Mouse (Mus musculus) embryonic facial prominence, embryonic 11.5 days (tissue): ENCODE measurements around the gene Ext2. TPM values are rescaled to one million over a fixed set of nuclear protein-coding genes. Genes with fewer than 3 reads are reported as not detected.

Source experiments
- ATAC-seq: fragments of 200-750 bp; cut with Nextera tagmentation; replicated peaks from 2 replicates; pipeline ENCODE4 v1.8.0; 2017; ENCODE audit warnings: low read depth; ENCODE audit not compliant: insufficient number of reproducible peaks, low FRiP score, low TSS enrichment
- DNase-seq: peaks from one replicate; pipeline ENCODE4 v3.0.0-alpha.2; 2015; ENCODE audit warnings: low spot score
- H3K27ac ChIP-seq: fragments of 300-500 bp; sonication (generic); replicated peaks from 2 replicates; pipeline ENCODE4 v1.5.1; 2014; ENCODE audit warnings: mild to moderate bottlenecking, low read depth, low read length, control low read depth
- H3K27me3 ChIP-seq: fragments of 300-500 bp; sonication (generic); 2 replicates; pipeline ENCODE4 v1.6.1; 2014; ENCODE audit warnings: mild to moderate bottlenecking, low read length, moderate library complexity, mixed read lengths; ENCODE audit not compliant: control insufficient read depth, insufficient read depth
- H3K36me3 ChIP-seq: fragments of 300-500 bp; sonication (generic); replicated peaks from 2 replicates; pipeline ENCODE4 v1.6.1; 2014; ENCODE audit warnings: low read depth, mild to moderate bottlenecking, low read length, moderate library complexity, mixed read lengths; ENCODE audit not compliant: control insufficient read depth, insufficient read depth
- H3K4me1 ChIP-seq: fragments of 300-500 bp; sonication (generic); 2 replicates; pipeline ENCODE4 v1.6.1; 2014; ENCODE audit warnings: low read length, mixed read lengths; ENCODE audit not compliant: control insufficient read depth, insufficient read depth
- H3K4me2 ChIP-seq: fragments of 300-500 bp; sonication (generic); 2 replicates; pipeline ENCODE4 v1.6.1; 2014; ENCODE audit warnings: low read depth, mild to moderate bottlenecking, control low read depth, low read length, moderate library complexity
- H3K4me3 ChIP-seq: fragments of 300-500 bp; sonication (generic); 2 replicates; pipeline ENCODE4 v1.5.1; 2014; ENCODE audit warnings: low read depth, low read length, control low read depth
- H3K9ac ChIP-seq: fragments of 300-500 bp; sonication (generic); replicated peaks from 2 replicates; pipeline ENCODE4 v1.6.1; 2014; ENCODE audit warnings: mild to moderate bottlenecking, control low read depth, low read length
- H3K9me3 ChIP-seq: fragments of 300-500 bp; sonication (generic); replicated peaks from 2 replicates; pipeline ENCODE4 v1.6.1; 2016; ENCODE audit warnings: mild to moderate bottlenecking, low read length, inconsistent platforms, mixed read lengths; ENCODE audit not compliant: control insufficient read depth
- WGBS: fragments of 180-500 bp; shearing (Covaris S2); extraction: QIAGEN DNeasy Blood & Tissue Kit; methylation state at CpG from one replicate; pipeline ENCODE4 v1.1.7; 2014; 5-methylcytosine and 5-hydroxymethylcytosine counted together
- polyA plus RNA-seq: library from polyadenylated mRNA; unstranded; fragments of >200 nt; fragmentation: Nextera tagmentation; extraction: Ambion mirVana; gene quantifications from 2 replicates; pipeline ENCODE4 v1.2.1, GENCODE M21; 2014

The Ext2 gene
- polyA plus RNA-seq, 1 experiment from 2014 or later, result 70.1 TPM

GRCm38 (mm10) chr2:93817791-93818190 lies 4.6 kb downstream of the Ext2 start:
- H3K4me3 ChIP-seq, result no peak overlapping the region

DNA sequence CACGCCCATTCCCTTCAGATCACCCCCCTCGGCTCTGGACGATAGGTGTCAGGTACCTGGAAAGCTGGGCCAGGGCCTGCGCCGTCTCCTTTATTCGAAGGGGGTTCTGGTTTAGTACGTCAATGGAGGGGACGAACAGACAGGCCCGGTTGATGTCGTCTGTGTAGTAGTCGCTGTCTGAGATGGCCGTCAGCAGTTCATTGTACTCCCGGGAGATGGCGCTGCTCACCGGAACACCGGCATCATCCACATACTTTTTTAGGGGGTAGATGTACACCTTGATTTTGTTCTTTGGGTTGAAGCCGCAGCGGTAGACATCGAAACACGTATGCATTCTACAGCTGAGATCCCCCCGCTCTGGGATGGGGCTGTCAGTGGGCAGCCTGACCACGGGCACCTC lies 9.0 kb downstream of the Ext2 start:
- DNase-seq (no peak), ATAC-seq (no peak)
- H3K4me2 ChIP-seq, result no peak overlapping the region
- no peak overlapping the region for H3K9ac ChIP-seq
- no peaks in the 10 kb centered on the region for H3K4me1 ChIP-seq
- 89% methylated on average over 22 of the region's 22 CpGs for WGBS
- H3K36me3 ChIP-seq, result no peaks in the 10 kb centered on the region
- no peak overlapping the region for H3K27ac ChIP-seq
- no peak overlapping the region for H3K4me3 ChIP-seq
- no peaks in the 10 kb centered on the region for H3K27me3 ChIP-seq
- H3K9me3 ChIP-seq, result no peaks in the 10 kb centered on the region

More at GRCm38 (mm10) chr2:93817791-93818190, 4.6 kb downstream of the Ext2 start:
- 0 out of 2 replicates have a peak, but pooled peaks cover 3% of the 10 kb centered on the region for H3K4me1 ChIP-seq
- 91% methylated on average over 5 of the region's 5 CpGs for WGBS
- H3K27me3 ChIP-seq, result no peaks in the 10 kb centered on the region
- H3K9me3 ChIP-seq, result no peaks in the 10 kb centered on the region
- no peak for DNase-seq
- ATAC-seq, result no peak
- no peaks in the 10 kb centered on the region for H3K36me3 ChIP-seq
- no peak overlapping the region for H3K9ac ChIP-seq
- H3K27ac ChIP-seq, result no peak overlapping the region
- H3K4me2 ChIP-seq, result no peak overlapping the region

GRCm38 (mm10) chr2:93811812-93812211 lies 10.6 kb downstream of the Ext2 start:
- no peak for ATAC-seq
- WGBS, result 31% methylated on average over 4 of the region's 4 CpGs
- H3K4me1 ChIP-seq, result no peaks in the 10 kb centered on the region
- H3K9ac ChIP-seq, result no peak overlapping the region
- H3K27ac ChIP-seq, result no peak overlapping the region
- peak; percentile 76 for DNase-seq
- H3K4me2 ChIP-seq, result no peak overlapping the region
- no peaks in the 10 kb centered on the region for H3K36me3 ChIP-seq
- H3K9me3 ChIP-seq, result no peaks in the 10 kb centered on the region
- H3K4me3 ChIP-seq, result no peak overlapping the region
- H3K27me3 ChIP-seq, result no peaks in the 10 kb centered on the region

DNA sequence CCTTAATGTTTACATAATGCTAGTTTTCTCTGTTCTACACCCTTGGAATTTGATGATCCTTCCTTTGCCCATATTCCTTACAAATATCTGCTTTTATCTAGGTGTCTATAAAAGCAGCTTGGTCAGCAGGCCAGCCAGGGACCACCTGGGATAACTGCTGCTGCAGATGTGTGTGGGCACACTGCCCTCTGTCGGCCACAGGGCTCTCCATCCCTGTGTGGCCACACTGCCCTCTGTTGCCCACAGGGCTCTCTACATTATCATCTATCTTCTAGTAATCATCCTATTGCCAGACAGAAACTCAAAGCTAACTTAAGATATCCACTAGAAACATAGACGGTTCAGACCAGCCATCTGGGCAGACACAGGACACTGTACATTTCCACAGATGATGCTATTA lies 12.4 kb downstream of the Ext2 start:
- Histone ChIP-seq H3K27ac (no peak overlapping the region), H3K9me3 (no peaks in the 10 kb centered on the region), H3K36me3 (peaks cover 3% of the 10 kb centered on the region; the same call in 1 of the 2 replicates), H3K4me3 (no peak overlapping the region), H3K9ac (no peak overlapping the region), H3K4me2 (no peak overlapping the region), H3K27me3 (no peaks in the 10 kb centered on the region), H3K4me1 (no peaks in the 10 kb centered on the region)
- WGBS, result 13% methylated on average over 2 of the region's 2 CpGs
- peak; percentile 63 for DNase-seq
- ATAC-seq, result peak; percentile 69; the same call in 1 of the 2 replicates

DNA sequence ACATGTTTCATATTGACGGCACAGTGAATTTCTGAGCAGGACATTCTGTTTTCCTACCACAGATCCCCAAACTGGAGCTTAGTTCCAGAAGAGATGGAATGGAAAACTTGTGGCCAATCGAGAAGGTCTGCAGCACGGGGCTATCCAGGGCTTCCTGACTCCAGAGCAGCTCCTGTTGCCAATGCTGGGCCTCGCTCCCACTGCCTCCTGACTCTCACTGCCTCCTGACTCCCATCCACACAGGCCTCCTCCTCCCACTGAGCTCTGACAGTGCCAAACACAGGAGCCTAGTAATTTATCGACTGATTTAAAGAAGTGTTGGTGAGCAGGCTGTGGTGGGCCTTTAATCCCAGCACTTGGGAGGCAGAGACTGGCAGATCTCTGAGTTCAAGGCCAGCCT lies 14.3 kb downstream of the Ext2 start:
- Histone ChIP-seq H3K4me2 (no peak overlapping the region), H3K4me3 (no peak overlapping the region), H3K27ac (no peak overlapping the region), H3K36me3 (peaks cover 7% of the 10 kb centered on the region; the same call in 1 of the 2 replicates), H3K4me1 (no peaks in the 10 kb centered on the region), H3K27me3 (no peaks in the 10 kb centered on the region), H3K9ac (no peak overlapping the region), H3K9me3 (no peaks in the 10 kb centered on the region)
- 88% methylated on average over 5 of the region's 5 CpGs for WGBS
- ATAC-seq (no peak), DNase-seq (no peak)

DNA sequence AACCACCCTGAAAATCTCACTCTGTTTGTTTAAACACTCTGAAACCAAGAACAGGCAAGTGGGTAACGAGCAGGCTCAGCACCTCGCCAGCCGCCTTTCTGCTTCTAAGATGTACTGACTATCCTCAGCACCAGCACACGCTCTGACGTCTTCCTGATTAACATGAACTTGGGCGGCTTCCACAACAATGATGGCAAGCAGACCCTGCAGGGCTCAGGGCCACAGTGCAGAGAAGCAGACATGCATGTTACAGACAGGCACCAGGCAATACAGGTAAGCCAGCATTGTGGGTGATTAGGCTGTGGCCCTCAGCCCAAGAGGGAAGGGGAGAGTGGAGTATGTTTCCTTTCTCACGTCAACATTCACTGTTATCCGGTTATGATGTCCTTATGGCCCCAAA lies 14.9 kb downstream of the Ext2 start:
- no peaks in the 10 kb centered on the region for H3K27me3 ChIP-seq
- no peak overlapping the region for H3K4me3 ChIP-seq
- no peak overlapping the region for H3K4me2 ChIP-seq
- peaks cover 7% of the 10 kb centered on the region; the same call in 1 of the 2 replicates for H3K36me3 ChIP-seq
- no peak overlapping the region for H3K9ac ChIP-seq
- H3K27ac ChIP-seq, result no peak overlapping the region
- H3K9me3 ChIP-seq, result no peaks in the 10 kb centered on the region
- 83% methylated on average over 8 of the region's 8 CpGs for WGBS
- ATAC-seq (no peak), DNase-seq (no peak)
- H3K4me1 ChIP-seq, result no peaks in the 10 kb centered on the region

DNA sequence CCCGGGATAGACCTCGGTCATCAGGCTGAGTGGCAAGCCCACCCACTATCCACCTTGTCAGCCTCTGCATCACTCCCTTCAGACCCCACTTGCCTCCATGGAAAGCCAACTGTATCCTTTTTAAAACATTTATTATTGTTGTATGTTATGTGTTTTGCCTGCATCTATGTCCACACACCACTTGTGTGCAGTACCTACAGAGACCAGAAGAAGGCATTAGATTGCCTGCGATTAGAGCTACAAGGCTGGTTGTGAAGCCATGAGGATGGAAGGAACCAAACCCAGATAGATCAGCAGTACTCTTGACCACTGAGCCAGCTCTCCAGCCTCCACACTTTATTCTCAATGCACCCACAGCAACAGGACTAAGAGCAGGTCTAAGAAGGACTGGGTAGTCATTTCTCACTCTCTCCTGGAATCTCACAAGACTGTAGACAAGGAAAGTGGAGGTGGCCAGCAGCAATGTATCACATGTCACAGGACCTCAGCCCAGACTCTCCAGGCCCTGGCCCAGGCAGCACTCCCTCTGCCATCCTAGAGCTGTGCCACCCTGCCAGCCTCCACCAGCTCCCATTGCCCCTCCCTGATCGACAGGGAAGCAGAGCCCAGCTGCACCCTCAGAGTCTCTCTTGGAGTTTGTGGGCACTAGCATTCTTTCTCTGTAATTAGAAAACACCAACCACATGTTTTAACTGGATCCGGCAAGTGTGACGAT lies 15.7 kb downstream of the Ext2 start:
- ATAC-seq (no peak), DNase-seq (no peak)
- H3K4me3 ChIP-seq, result no peak overlapping the region
- no peaks in the 10 kb centered on the region for H3K4me1 ChIP-seq
- H3K27ac ChIP-seq, result no peak overlapping the region
- no peaks in the 10 kb centered on the region for H3K27me3 ChIP-seq
- H3K4me2 ChIP-seq, result no peak overlapping the region
- 89% methylated on average over 6 of the region's 6 CpGs for WGBS
- no peak overlapping the region for H3K9ac ChIP-seq
- no peaks in the 10 kb centered on the region for H3K9me3 ChIP-seq
- peaks cover 7% of the 10 kb centered on the region; the same call in 1 of the 2 replicates for H3K36me3 ChIP-seq

DNA sequence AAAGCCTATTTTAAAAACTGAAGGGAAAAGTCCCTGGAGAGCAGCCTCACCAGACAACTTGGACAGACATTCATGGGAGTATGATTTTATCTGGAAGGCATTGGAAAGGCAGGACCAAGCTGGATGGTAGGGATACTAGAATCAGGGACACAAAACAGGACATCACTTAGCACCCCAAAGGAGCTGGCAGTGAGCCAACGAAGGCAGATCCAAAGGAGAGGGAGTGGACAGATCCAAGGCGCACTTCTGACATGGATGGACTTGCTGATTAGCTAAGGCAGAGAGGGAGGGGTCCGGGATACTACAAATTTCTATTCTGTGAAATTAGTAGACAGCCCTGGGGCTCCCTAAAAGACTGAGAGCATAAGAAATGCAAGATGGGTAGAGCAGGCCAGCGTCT lies 16.8 kb downstream of the Ext2 start:
- Histone ChIP-seq H3K4me2 (no peak overlapping the region), H3K4me1 (no peaks in the 10 kb centered on the region), H3K9me3 (no peaks in the 10 kb centered on the region), H3K36me3 (peaks cover 7% of the 10 kb centered on the region; the same call in 1 of the 2 replicates), H3K4me3 (no peak overlapping the region), H3K27ac (no peak overlapping the region), H3K27me3 (no peaks in the 10 kb centered on the region), H3K9ac (no peak overlapping the region)
- WGBS, result 84% methylated on average over 4 of the region's 4 CpGs
- DNase-seq (no peak), ATAC-seq (no peak)
